Mouse (Mus musculus) left cerebral cortex, adult 8-10 months (tissue): ENCODE results near the gene Gpr61. TPM values are rescaled to one million over a fixed set of nuclear protein-coding genes. Genes with fewer than 3 reads are reported as not detected.

Source experiments
- DNase-seq, 2 experiments: peaks; one replicate each; pipeline ENCODE4 v3.0.0; 2022; ENCODE audit warnings: low spot score in 2 of 2
- total RNA-seq, 4 experiments: library from RNA; stranded (reverse); gene quantifications; 2 replicates each; pipeline ENCODE4 v1.2.4; 2022

Gpr61 gene
- total RNA-seq, 4 experiments from 2014 or later: 15.0 to 20.1 (median 18.2) TPM

DNA sequence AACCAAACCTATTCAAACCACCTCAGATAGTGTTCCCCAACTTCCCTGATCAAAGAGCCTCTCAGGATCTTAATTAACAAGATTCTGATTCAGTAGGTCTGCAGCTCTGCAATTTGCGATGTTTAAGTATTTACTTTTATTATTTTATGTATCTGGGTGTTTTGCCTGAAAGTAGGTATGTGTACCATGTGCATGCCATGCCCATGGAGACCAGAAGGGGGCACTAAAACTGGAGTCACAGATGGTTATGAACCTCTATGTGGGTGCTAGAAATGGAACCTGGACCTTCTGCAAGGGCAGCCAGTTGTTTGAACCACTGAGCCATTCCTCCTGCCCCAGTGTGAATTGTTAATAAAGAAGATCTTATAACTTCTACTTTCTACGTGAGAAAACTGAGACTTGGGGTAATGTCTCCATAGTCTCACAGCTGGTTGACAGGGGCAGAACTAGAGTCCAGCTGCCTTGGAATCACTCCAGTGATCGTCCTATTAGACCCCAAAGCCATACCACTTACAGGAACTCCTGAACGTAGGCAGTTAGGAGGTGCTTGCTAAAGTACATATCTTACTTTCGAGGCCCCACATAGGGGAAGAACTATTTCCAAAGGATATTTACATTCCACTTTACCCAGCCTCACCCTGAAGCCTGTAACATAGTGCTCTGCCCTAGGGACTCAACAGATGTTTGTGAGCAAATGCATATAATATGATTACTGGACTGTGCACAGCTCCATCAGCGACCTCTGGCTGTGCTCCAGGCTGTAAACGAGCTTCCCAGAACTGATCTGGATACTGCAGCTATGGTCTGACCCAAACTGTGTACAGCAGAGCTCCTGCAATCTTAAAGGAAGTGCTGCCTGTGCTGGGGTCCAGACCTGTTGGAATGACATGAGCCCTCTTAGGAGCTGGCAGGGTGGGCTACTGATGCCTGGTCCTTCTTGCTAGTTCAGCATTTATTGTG is 24.4 kb upstream of the Gpr61 start:
- DNase-seq: no peak

DNA sequence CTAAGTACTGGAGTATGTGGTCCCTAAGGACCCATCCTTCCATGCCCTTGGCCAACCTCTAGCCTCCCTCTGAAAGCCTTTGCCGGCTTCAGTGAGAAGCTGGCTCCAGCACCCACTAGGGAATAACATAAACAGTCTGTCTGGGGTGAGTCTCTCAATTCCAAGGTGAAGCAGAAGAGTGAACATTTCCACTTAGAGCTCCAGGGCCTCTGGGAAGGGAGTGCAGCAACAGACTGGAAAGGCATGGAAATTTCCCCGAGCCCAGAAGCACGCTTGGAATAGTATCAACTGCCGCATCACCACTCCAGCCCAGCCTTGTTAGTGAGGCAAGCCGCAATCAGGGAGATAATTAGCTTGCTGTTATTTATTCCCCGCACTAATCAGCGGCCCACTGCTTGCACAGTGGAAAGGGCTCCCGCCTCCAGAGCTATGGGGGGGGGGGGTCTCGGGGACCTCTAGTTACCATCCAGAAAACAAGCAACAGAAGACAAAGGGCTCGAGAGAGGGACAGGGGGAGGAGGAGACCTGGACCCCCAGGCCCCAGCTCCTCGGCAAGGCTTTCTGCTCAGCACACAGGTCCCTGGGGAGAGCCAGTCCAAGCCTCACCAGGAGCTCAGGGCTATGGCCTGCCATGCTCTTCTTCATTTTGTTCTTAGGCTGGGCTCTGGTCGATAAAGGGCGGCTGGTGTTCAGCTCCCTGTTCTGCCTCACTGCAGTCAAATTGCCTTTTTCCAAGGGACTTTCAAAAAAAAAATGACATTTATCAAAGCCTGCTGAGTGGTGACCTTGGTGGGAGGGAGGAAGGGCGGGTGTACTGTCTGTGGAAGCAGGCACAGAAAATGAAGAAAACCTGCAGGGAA is 20.2 kb upstream of the Gpr61 start:
- DNase-seq: peak in 1 of 2 experiments; percentile 73

DNA sequence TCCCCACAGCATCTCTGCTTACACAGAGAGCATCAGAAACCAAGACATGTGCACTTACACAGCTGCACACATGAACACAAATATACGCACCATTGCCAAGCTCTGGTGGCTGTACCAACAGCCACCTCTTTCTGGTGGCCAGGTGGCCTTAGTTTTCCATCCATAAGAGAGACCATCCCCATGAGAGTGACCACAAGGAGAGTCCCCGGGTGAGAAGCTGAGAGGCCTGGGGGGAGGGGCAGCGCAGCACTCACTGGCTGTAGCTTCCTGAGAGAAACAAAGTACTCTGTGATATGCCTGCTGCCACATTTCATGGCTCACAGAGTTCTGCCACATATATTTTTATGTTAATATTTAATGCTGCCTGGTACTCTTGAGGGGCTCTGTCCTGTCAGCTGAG is 14.5 kb upstream of the Gpr61 start:
- no peak for DNase-seq

DNA sequence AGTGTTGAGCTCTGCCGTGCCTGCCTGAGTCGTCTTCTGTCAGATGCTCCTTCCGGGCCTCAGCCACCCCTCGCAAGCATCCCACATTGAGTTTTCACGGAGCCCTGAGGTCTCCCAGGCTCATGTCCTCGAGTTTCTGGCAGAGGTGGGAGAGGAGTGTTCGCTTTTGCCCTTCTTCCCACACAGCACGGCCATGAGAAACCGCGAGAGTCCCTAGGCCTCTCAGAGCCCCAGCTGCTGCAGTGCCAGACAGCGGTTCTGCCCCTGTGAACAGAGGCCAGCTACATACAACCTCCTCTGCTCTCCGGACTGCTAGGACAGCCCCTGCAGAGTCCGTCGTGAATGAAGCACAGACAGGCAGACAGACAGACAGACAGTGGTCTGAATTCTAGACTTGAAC is 12.8 kb upstream of the Gpr61 start:
- no peak for DNase-seq

DNA sequence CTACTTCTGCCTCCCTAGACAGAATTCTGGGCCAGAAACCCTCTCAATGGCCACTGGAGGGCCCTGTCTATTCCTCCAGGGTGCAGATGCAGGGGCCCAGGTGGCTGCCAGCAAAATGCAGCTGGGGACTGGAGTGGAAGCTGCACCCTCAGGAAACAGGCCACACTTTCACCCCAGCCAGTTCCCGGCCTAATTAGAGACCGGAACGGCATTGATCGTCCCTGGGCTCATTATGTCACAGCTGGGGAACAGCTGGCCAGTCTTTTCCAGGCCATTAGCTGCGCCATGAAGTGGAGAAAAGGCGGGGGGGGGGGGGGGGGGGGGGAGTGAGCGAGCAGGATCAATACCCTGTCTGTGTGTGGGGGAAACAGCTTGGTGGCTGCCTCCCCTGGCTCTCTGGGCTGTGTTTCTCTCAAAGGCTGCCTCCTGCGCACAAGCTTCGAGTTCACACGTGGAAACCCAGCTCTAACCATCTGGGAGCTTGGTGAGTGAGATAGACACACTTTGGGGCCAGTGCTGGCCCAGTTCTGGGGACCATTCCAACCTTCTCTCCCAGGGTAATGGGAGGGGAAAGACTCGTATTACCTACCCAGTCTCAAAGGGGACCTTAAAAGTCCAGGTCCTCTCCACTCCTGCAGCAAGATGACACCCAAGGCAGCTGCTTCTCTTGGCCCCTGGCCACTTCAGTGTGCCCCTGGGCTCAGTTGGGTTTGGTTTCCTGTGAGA is 12.0 kb upstream of the Gpr61 start:
- no peak for DNase-seq

DNA sequence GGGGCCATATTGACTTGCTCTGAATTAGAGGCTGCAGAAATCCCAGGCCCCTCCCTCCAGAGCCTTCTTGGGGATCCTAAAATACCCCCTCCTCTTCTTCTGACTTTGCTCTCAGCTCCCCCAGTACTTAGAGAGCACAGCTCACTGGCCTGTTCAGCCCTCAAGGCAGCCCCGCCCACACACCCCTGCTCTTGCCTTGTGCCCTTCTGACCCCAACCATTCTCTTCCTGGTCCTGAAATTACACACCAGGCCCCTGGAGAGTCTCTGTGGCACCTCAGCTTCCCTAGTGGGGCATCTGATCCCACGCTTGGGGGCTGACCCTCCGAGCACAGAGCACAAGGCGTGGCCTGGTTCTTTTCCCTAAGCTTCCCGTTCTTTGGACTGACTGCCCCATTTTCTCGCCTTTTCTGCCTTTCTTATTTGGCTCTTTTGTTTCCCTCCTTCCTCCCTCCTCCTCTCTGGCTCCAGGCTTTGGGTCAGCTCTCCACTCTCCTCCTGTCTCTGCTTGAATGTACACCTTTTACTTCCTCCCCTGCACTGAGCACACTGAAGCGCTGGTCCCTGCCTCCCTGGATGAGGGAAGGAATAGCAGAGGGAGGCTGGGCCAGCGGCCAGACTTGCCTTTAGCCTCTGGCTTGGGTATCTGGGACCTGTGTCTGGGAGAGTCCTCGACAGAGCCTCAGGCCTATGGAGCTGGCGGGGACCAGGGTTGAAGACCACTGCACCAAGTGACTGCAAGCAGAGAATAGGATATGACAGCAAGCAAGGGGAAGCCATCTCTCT is 11.0 kb upstream of the Gpr61 start:
- no peak for DNase-seq

GRCm38 (mm10) chr3:108164807-108165206 is 10.1 kb upstream of the Gpr61 start:
- DNase-seq: peak in 1 of 2 experiments; percentile 75

DNA sequence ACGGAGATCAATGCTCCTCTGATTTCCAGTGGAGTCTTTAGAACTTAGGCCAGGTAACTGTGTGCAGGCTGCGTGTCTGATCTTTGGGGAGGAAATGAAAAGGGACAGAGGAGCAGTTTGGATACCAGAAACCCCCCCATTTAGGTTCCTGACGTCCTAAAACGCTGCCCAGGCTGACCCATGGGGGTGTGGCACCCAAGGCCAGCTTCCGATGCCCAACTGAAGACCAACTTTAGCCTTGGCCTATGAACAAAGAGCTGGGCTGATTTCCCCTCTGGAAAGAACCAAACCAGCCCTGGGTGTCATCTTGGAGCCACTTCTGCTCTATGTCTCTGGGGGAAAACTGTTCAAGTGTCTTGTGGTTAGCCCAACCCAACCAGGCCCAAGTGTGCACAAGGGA is 9.4 kb upstream of the Gpr61 start:
- no peak for DNase-seq

DNA sequence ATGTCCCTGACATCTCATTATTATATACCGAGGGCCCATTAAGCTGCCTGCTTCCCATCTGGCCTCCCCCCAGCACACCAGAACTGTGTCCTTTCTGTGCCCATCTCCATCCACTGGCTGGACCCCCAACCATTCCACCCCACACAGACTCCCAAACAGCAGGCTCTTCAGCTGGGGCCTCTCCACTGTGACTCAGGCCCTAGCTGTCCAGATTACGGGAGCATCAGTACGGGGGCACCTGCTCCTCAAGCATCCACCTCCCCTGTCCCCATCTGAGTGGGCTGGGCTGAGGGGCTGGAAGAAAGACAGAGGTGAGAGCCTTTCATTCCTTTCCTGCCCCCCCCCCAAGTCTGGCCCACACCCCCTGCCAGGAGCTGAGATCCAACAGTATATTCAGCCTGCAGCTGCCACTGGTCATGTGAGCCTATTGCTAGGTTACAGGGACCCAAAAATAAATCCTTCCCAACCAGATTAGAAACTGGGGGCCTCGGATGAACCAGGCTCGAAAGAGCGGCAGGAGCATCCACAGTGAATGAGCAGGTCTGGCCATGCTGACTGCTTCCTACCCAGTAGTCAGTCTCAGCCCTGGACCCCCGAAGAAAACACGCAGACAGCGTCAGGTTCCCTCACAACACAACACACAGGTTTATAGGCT is 3.8 kb upstream of the Gpr61 start:
- DNase-seq: peak in 1 of 2 experiments; percentile 80

DNA sequence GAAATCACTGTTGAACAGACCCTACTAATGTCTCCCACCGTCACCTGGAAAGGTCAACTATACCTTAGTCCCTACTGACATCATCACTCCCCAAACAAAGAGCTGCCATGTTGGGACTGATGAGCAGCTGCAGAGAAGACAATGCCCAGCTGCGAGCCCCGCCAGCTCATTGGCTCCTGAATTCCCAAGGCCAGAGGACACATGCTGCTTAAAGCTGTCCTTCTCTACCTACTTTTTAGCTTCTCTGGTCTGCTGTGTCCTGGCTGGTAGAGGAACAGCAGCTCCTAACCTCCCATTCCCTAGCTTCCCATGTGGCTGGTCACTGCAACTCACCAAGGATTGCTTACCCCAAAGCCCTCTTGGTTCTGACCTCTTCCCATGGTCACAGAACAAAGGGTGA is 2.4 kb downstream of the Gpr61 start:
- no peak for DNase-seq

DNA sequence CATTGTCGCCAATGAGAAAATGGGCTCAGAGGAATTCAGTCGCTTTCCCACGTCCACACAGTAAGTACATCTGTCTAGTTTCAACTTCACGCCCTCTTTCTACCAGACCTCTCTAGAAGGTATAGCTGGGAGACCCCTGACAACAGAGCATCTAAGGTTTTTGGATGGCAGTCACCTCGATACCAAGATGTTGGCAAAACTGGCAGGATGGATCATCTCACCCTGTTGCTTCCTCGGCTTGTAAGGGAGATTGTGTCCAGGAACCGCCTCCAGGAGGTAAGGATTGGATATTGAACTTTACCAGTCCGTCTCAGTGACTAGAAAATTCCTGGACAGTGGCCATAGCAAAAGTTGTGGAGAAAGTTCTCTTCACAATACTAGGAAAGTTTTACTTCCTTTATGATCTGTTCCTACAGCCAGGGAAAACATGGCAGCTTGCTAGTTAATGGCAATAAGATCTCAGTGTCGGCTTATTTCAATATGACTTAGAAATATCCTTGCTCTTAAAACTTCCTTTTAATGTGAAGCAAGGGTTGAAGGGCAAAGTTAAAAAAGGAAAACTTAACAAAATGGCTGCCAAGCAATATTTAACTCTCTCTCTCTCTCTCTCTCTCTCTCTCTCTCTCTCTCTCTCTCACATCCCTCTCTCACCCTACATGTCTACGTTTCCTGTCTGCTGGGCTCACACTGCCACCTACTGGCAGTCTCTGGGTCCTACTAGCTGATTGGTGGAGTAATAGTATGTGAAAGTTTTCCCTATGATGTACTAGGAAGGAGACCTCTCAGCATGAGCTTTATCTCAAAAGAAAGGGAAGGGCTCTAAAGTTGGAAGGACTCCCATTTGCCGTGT is 7.1 kb downstream of the Gpr61 start:
- peak; percentile 76 to 81 for DNase-seq

- DNase-seq: no peak
Observed at GRCm38 (mm10) chr3:108146671-108147070, 8.0 kb downstream of the Gpr61 start.

GRCm38 (mm10) chr3:108145534-108146445 is 8.9 kb downstream of the Gpr61 start, which contains the start of gene Gnai3:
TSS of gene Gnai3 (minus strand) at chr3:108146146.
- peak; percentile 86 to 87 for DNase-seq

- DNase-seq: no peak
Observed at GRCm38 (mm10) chr3:108140786-108141185, 13.9 kb downstream of the Gpr61 start.

DNA sequence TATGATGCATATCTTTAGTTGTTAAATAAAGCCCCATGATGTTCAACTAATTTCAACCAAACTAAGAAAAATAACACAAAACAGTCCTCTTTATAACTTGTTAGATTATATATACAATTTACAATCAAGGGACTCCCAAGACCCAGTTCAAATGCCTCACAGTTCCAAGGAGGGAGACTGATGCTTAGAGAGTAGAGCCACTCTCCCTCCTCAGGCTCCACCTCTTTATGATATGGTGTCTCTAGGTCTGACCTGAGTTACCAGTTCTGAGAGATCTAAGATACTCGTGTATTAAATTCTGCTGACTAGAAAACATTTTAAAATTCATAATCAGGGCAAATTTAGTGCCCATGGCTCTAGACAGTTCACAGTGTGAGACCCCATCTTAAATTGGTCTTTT is 15.6 kb downstream of the Gpr61 start:
- no peak for DNase-seq

- peak in 1 of 2 experiments; percentile 77 for DNase-seq
Observed at GRCm38 (mm10) chr3:108134701-108135100, 20.0 kb downstream of the Gpr61 start.

- no peak for DNase-seq
Observed at GRCm38 (mm10) chr3:108132484-108132883, 22.2 kb downstream of the Gpr61 start.

- DNase-seq: no peak
Observed at GRCm38 (mm10) chr3:108131821-108132220, 22.9 kb downstream of the Gpr61 start.
